Mouse (Mus musculus) cerebellum, postnatal 14 days (tissue): ENCODE data around the gene Tlr9.

Experiments
- DNase-seq, 2 experiments: peaks; one replicate each; pipeline ENCODE4 v3.0.0; 2021; ENCODE audit warnings: mixed read lengths in 2 of 2

Tlr9 gene

GRCm38 (mm10) chr9:106232956-106233355 lies 10.6 kb downstream of the Tlr9 start:
- DNase-seq = no peak

DNA sequence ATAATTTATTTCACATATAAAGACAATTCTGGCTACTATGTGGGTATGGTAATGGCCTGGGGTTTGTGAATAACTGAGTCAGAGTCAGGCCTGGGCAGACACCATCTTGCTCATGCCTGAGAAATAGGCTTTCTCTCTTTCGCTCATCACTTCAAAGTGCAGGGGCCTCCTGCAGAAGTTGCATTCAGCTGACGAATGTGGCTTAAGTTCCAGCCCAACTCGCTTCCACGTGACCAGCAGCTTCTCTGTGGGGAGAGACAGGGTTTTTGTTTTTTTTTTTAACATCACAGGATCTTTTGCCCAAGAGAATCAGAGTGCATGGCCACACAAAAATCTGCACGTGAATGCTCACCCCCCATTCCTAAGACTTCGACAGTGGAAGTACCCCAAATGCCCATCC lies 11.6 kb downstream of the Tlr9 start:
- DNase-seq = no peak

- DNase-seq = no peak
Observed at GRCm38 (mm10) chr9:106235194-106235830, 12.9 kb downstream of the Tlr9 start.

DNA sequence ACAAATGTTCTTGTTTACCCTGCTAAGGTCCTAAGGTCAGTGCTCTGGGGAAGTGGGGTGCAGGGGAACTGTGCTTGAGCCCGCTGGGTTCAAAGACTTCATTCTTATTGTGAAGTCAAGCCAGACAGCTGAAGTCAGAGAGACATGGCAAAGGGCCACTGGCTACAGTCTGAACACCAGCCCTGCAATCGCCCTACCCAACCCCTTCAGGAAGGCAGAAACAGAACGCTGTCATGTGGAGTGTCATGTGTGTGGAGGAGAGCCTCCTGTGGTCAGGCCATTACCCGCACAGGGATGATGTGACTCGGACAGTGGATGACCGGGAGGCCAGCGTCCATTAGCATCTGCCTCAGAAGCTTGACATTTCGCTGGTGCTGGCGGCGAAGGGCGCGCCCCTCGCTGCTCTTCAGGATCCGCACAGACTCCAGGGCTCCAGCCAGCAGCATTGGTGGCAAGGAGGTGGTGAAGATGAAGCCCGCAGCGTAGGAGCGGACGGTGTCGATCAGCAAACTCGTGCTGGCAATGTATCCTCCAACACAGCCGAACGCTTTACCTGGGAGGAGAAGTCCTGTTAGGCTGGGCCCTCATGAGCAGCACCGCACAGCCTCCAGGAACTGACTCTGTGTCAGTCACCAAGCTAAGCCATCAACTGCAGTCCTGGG lies 13.9 kb downstream of the Tlr9 start:
- DNase-seq = no peak

DNA sequence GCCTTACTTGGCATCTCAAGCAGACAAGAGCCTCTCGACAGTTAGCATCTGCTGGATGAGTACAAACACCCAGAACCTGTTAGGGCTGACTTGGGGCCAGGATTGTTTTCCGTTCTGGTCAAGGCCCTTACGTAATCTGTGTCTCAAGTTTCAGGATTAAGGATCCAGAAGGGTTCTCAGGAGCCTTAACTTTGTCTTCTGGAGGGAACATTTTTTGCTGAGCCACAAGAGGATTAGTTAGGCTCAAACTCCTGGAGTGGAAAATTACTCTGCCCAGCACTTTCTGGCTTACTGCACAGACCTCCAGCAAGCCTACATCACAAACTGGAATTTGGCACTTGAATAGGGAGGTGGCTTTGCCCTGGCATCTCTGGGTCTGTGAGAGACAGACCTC lies 14.4 kb downstream of the Tlr9 start:
- no peak for DNase-seq

GRCm38 (mm10) chr9:106237401-106237800 lies 15.0 kb downstream of the Tlr9 start:
- no peak for DNase-seq

DNA sequence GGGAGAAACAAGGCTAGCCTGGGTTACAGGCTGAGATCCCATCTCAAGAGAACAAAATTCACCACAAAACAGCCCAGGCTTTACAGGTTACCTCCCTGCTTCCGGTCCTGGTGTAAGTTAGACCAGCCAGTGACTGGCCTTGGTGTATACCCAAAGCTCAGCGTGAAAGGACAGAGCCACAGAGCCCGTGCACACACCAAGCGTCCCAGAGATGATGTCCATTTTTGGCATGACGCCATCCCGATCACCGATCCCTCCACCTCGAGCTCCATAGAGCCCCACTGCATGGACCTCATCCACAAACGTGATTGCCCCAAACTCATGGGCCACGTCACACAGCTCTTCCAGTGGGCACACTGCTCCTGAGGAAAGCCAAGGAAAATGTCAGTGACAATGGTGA lies 15.5 kb downstream of the Tlr9 start:
- no peak for DNase-seq

DNA sequence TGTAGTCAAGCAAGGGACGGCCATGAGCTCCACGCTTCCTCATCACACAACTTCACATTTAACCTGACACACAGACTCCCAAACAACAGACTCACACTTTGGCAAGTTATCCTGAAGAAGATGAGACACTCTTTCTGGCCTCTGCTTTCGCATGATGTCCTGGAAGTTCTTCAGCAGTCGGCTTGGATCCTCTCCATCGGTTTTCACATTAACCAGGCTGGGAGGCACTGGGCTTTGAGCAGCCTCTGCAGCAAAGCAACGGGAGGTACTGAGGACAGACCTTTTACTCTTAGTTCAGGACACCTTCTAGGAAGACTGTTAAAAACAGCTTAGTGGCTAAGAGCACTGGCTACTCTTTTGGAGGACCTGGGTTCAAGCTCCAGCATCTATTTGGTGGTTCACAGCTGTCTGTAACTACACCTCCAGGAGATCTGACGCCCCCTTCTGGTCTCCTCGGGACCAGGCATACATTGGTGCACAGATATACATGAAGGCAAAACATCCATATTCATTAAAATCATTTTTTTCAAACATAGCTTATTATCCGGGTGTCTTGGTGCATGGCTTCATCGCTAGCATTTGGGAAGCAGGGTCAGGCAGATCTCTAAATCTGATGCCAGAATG lies 19.3 kb downstream of the Tlr9 start:
- DNase-seq = no peak

DNA sequence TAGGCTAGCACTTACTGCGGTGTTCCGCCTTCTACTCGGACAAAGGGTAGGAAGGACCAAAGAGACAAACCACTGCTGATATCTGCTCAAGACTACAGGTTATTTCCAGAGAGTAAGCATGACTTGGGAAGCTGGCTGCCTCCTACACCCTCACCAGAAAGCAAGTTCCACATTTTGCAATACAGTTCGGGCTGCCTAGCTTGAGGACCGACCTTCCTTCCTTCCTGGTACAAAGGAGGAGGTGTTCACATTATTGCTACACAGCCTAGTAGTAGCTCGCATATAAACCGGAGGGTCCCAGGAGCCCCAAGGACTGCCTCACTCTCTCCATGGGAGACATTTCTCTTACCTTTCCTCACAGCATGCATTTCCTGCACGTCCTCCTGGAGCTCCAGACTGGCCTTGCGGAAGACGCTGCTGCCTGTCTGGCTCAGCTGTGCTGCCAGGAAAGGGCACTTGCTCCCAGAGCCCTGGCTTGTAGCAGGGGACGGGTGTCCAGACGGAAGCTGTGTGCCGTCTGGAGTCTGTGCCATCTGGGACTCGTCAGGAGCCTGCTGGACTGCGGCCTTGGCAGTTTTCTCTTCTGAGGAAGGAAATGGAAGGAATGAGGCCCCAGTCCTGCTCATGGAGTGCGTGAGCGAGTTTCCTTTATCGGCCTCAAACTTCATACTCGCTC lies 20.6 kb downstream of the Tlr9 start:
- peak; percentile 81 to 84 for DNase-seq

DNA sequence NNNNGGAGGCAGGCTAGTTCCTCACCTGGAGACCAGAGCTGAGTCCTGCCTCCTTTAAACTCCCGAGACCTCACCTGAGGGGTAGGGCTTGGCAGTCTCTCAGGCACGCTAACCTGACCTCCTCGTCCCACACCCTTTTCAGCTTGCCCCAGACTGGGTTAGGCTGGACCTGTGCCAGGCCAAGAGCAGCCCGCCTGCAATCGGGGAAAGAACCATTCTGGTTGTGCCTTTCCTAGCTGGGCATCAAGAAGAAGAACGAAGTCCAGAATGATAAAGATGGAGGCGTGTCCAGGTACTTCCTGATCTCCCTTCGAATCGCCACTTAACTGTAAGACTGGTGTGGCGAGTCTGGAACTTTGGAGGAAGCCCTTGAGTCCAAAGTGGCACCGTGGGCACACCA lies 27.2 kb downstream of the Tlr9 start:
- peak in 1 of 2 experiments; percentile 44 for DNase-seq

GRCm38 (mm10) chr9:106250245-106250644 lies 27.8 kb downstream of the Tlr9 start:
- no peak for DNase-seq

- DNase-seq = no peak
Observed at GRCm38 (mm10) chr9:106251066-106251465, 28.7 kb downstream of the Tlr9 start.

DNA sequence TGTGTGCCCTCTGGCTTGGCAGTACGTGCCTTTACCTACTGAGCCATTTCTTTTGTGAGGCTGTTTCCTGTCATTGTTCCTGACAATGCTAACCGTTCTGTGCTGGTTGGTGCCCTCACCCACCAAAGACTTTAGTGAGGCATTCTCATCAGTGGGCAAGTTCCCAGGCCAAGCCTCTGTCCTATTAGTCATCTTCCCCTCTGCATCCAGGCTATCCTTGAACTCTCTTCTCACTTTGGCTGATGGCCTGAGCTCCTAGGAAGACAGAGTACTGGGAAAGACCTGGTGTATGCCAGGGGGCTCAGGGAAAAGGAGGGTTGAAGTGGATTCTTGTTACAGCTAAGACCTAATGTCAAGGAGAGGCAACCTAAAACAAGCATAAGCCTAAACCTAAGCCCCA lies 31.6 kb downstream of the Tlr9 start:
- DNase-seq = no peak

- DNase-seq = no peak
Observed at GRCm38 (mm10) chr9:106258412-106258811, 36.0 kb downstream of the Tlr9 start.

DNA sequence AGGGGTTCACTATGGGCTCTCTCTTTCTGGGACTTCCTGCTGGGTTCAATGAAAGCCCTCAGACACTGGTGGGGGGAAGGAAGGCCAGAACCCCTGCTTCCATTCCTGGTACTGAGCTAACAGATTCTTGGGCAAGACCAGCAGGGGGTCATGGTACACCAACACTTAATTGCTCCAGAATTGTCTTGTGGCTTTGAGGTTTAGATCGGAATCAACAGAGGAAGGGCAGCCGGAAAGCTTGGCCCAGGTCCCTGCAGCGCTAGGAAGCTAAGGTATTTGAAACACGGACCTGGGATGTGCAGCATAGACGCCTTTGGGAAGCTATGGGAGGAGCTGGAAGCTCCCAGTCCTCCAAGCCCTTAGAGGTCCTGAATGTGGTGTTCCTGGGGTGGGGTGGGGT lies 36.6 kb downstream of the Tlr9 start:
- no peak for DNase-seq

DNA sequence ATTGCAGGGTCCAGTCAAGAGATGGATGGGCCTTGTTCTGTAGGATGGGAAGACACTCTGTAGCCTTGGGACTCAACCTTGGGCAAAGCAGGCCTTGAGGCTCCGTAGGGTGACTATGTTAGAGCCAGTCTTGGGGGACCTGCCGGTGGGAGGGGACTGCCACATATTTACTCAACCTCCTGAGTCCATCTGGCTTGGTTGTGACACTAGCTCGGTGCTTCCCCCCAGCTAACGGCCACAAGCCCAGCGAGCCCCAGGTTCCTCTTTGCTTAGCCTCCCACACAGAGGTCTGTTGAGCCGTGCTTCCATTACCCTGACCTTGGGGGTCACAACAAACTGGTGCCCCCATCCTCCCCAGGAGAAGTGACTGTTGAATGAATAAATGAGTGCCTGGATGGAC lies 38.7 kb downstream of the Tlr9 start:
- DNase-seq = no peak

GRCm38 (mm10) chr9:106261491-106261890 lies 39.1 kb downstream of the Tlr9 start:
- no peak for DNase-seq

GRCm38 (mm10) chr9:106262075-106262474 lies 39.7 kb downstream of the Tlr9 start:
- no peak for DNase-seq

GRCm38 (mm10) chr9:106263381-106263924 lies 41.1 kb downstream of the Tlr9 start:
- no peak for DNase-seq

DNA sequence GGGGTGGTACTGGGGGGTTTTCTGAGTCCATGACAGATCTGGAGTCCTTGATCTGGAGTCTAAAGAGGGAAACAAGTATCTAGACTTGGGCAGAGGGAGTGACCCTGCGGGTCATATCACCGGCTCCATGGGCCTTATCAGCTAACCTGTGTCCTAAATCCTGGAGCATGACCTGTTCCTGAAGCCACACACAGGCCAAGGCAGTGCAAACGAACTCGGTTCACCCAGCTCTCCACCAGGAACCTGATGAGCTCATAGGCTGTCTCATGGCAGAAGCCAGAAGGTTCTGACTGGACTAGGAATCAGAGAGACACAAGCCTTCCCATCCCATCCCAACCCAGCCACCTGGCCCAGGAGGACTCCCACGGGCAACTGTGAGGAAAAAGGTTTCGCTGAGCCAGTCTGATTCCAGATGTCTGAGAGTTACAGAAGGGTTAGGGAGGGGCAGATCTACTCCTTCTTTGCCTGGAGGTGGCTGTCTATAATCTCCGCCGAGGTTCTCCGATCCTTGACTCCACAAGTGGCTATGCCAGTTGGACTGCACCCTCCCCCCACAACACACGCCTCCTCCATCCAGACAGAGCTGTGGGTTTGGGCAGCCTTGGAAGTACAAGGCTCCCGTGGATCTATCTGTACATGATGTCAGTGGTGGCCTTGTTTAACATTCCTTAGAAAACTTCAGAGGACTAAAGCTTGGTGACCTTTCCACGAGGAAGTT lies 43.1 kb downstream of the Tlr9 start:
- no peak for DNase-seq

DNA sequence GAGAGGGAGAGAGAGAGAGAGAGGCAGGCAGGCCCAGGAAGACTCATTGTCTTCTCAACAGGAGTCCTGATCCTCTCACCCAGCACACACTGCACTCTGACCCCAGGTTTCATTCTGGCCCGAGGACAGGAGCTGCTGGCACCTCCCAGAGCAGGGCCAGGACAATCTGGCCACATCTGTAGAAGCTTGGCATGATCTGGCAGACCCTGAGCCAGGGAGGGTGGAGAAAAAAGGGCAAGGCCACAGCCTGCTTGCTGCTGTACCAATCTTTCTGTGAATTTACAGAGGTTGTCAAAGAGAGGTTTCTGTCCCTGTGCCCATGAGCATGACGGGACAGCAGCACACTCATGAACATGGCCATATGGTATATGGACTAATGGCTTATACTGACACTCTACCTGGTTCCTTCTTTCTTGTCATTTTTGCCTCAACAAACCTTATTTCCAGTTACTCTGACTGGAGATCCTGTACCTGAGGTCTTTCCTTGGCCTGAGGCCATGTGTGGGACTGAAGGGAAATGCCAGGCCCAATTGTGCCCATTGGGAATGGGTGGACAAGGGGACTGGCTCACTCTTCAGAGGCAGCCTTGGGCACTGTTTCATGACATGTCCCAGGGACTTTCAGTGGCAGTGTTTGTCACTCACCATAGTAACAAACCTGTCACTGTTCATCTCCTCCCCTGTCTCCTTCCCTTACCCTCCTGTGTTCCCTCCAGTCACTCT lies 44.7 kb downstream of the Tlr9 start:
- DNase-seq = no peak

DNA sequence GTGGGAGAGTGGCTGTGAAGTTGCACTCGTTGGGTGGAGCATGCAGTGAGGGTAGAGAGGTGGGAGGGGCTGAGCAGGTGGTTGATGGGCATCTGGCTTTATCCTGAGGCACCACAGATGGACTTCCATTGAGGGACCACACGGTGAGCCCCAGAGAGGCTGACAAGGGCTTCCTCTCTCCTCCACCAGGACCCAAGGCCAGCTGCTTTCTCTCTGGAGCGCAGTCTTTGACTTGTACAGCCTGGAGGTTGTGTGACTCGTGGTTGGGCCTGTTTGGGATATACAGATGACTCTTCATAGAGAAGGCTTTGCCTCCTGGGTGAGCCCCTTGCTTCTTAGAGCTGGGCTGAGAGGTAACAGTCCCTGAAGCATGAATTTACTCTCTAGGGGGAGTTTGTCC lies 46.0 kb downstream of the Tlr9 start:
- no peak for DNase-seq
